Mouse (Mus musculus): ENCODE measurements around the gene Prom2. TPM values are rescaled to one million over a fixed set of nuclear protein-coding genes. Genes with fewer than 3 reads are reported as not detected.

Prom2 gene
- polyA plus RNA-seq, 1 experiment = 0.09 TPM

DNA sequence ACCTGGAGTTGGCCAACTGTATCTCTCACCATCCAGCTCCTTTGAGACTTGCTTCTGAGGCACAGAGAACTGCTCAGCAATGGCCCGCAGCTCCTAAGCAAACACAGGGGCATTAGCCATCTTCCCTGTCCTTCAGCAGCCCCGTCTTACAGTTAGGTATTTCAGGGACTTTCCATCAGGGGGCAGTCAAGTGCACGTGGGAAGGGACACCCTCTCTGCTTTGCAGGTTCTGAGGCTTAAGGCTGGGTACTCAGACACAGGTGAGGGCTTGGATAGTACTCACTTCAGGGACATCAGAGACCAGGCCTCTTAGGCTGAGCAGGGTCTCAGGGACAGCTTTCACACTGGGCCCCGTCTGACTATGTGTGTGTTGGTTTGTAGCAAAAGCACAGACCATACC, 1.8 kb downstream of the Prom2 start:
- Histone ChIP-seq H3K36me3 (ENCODE audit: control insufficient read depth, insufficient read depth, low read length) (no peaks in the 10 kb centered on the region), H3K27ac (ENCODE audit: control insufficient read depth, insufficient read depth, low read depth, low read length) (no peak overlapping the region), H3K27me3 (ENCODE audit: control insufficient read depth, insufficient read depth, low read length) (no peaks in the 10 kb centered on the region), H3K4me3 (ENCODE audit: control insufficient read depth, low read depth, low read length) (no peak overlapping the region), H3K4me1 (ENCODE audit: control insufficient read depth, insufficient read depth, low read length) (peaks cover 8% of the 10 kb centered on the region)
- TF ChIP-seq POLR2A (IDR thresholded peaks at IDR 0.05; ENCODE audit: control insufficient read depth, low read depth, low read length) (no peak), CTCF (IDR thresholded peaks at IDR 0.05; ENCODE audit: control insufficient read depth, insufficient read depth, insufficient replicate concordance, low read depth, low read length) (peak; percentile 29; the same call in 1 of the 2 replicates)

DNA sequence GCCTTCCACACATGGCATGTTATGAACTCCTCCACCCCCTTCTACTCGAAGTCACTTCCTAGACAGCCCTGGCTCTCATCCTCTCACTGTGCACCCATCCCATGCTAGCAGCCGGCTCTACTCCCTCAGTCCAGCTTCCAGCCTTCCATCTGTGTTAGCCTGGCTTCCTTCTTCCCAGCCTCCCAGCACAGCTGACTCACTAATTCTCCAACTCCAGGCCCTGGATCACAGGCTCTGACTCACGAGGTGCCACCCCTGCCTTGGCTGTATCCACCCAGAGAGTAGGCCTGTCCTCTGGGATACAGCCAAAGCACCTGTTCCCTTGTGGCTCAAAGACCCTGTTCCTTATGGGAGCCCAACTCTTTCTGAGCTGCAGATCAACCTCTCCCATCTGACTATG, 3.7 kb downstream of the Prom2 start:
- no peaks in the 10 kb centered on the region for H3K36me3 ChIP-seq (ENCODE audit: control insufficient read depth, insufficient read depth, low read length)
- no peak overlapping the region for H3K27ac ChIP-seq (ENCODE audit: control insufficient read depth, insufficient read depth, low read depth, low read length)
- TF ChIP-seq POLR2A (IDR thresholded peaks at IDR 0.05; ENCODE audit: control insufficient read depth, low read depth, low read length) (no peak), CTCF (IDR thresholded peaks at IDR 0.05; ENCODE audit: control insufficient read depth, insufficient read depth, insufficient replicate concordance, low read depth, low read length) (no peak)
- no peaks in the 10 kb centered on the region for H3K27me3 ChIP-seq (ENCODE audit: control insufficient read depth, insufficient read depth, low read length)
- H3K4me1 ChIP-seq (ENCODE audit: control insufficient read depth, insufficient read depth, low read length) = peaks cover 8% of the 10 kb centered on the region
- H3K4me3 ChIP-seq (ENCODE audit: control insufficient read depth, low read depth, low read length) = no peak overlapping the region

DNA sequence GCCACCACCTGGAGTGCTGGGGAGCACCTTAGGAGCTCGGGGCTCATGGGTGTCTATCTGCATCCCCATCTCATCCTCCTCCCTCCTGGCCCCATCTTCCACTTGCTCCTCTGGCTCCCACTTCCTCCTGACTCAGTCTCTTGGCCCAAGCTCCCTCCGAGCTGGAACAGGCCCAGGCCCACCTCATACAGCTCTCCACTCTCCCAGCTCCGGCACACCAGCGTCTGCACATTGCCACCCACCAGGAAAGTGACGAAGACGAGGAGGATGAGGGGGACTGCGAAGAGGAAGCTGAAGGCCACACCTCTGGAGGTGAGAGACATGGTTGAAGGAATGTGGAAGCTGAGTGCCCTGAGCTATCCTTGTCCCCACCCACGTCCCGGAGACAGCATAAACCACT, 5.9 kb downstream of the Prom2 start:
- Histone ChIP-seq H3K36me3 (ENCODE audit: control insufficient read depth, insufficient read depth, low read length) (no peaks in the 10 kb centered on the region), H3K4me3 (ENCODE audit: control insufficient read depth, low read depth, low read length) (no peak overlapping the region), H3K27ac (ENCODE audit: control insufficient read depth, insufficient read depth, low read depth, low read length) (no peak overlapping the region), H3K27me3 (ENCODE audit: control insufficient read depth, insufficient read depth, low read length) (no peaks in the 10 kb centered on the region), H3K4me1 (ENCODE audit: control insufficient read depth, insufficient read depth, low read length) (no peaks in the 10 kb centered on the region)
- TF ChIP-seq CTCF (IDR thresholded peaks at IDR 0.05; ENCODE audit: control insufficient read depth, insufficient read depth, insufficient replicate concordance, low read depth, low read length) = no peak
- TF ChIP-seq POLR2A (IDR thresholded peaks at IDR 0.05; ENCODE audit: control insufficient read depth, low read depth, low read length) = no peak

DNA sequence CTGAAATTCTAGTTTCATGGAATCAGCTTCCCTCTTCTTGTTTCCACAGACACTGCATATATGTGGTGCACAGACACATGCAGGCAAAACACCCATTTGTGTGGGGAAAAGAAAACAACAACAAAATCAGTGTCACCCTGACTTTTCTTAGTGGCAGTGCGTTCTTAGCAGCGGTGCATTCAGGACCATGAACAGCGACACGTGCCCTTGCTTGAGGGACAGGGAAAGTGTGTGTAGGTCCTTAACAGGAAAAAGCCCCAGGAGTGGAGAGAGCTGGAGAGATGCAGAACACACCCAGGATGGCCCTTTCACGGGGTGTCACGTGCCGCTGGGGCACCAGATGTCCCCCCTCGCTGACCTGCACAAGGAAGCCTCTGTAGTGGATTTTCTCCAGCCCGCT, 8.9 kb downstream of the Prom2 start:
- H3K4me3 ChIP-seq (ENCODE audit: control insufficient read depth, low read depth, low read length) = no peak overlapping the region
- H3K27ac ChIP-seq (ENCODE audit: control insufficient read depth, insufficient read depth, low read depth, low read length) = no peak overlapping the region
- no peaks in the 10 kb centered on the region for H3K36me3 ChIP-seq (ENCODE audit: control insufficient read depth, insufficient read depth, low read length)
- H3K27me3 ChIP-seq (ENCODE audit: control insufficient read depth, insufficient read depth, low read length) = no peaks in the 10 kb centered on the region
- TF ChIP-seq POLR2A (IDR thresholded peaks at IDR 0.05; ENCODE audit: control insufficient read depth, low read depth, low read length) (no peak), CTCF (IDR thresholded peaks at IDR 0.05; ENCODE audit: control insufficient read depth, insufficient read depth, insufficient replicate concordance, low read depth, low read length) (no peak)
- H3K4me1 ChIP-seq (ENCODE audit: control insufficient read depth, insufficient read depth, low read length) = no peaks in the 10 kb centered on the region

DNA sequence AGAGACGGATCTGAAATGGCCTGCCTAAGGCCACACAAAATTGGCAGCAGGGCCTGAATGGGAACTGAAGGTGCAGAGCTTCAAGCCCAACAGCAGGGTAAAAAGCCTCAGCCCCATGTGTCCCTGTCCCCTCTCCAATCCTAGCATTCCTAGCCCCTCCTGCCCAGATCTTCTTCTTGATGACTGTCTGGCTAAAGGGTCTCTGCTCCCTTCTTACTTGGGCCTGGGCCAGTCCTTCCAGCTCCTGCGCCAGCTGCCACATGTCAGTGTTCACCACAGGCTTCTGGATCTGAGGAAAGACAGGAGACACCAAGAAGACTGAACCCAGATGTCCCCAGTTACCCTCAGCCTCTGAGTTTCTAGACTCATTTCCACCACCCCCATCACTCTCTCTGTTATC, 9.7 kb downstream of the Prom2 start:
- H3K27me3 ChIP-seq (ENCODE audit: control insufficient read depth, insufficient read depth, low read length) = no peaks in the 10 kb centered on the region
- H3K36me3 ChIP-seq (ENCODE audit: control insufficient read depth, insufficient read depth, low read length) = no peaks in the 10 kb centered on the region
- no peak for TF ChIP-seq CTCF (IDR thresholded peaks at IDR 0.05; ENCODE audit: control insufficient read depth, insufficient read depth, insufficient replicate concordance, low read depth, low read length)
- H3K27ac ChIP-seq (ENCODE audit: control insufficient read depth, insufficient read depth, low read depth, low read length) = no peak overlapping the region
- H3K4me3 ChIP-seq (ENCODE audit: control insufficient read depth, low read depth, low read length) = no peak overlapping the region
- no peaks in the 10 kb centered on the region for H3K4me1 ChIP-seq (ENCODE audit: control insufficient read depth, insufficient read depth, low read length)

DNA sequence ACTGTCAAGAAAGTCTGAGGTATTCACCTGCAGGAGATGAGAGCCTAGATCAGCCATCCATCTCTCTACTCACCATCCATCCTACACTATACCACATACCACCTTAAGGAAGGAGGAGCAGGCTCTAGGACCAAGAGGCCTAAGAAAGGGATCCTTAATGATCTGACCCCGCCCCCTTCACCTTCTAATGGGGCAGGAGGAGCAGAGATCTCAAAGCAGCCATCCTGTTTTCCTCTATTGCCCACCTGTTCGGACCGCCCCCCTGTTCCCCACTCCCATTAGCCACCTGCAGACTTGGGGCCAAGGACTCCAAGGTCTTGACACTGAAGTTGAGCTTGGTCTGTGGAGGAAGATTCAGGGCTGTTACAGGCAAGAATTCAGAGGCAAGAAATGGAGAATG, 10.8 kb downstream of the Prom2 start:
- Histone ChIP-seq H3K27me3 (ENCODE audit: control insufficient read depth, insufficient read depth, low read length) (no peaks in the 10 kb centered on the region), H3K27ac (ENCODE audit: control insufficient read depth, insufficient read depth, low read depth, low read length) (no peak overlapping the region), H3K36me3 (ENCODE audit: control insufficient read depth, insufficient read depth, low read length) (no peaks in the 10 kb centered on the region), H3K4me3 (ENCODE audit: control insufficient read depth, low read depth, low read length) (no peak overlapping the region), H3K4me1 (ENCODE audit: control insufficient read depth, insufficient read depth, low read length) (no peaks in the 10 kb centered on the region)
- TF ChIP-seq CTCF (IDR thresholded peaks at IDR 0.05; ENCODE audit: control insufficient read depth, insufficient read depth, insufficient replicate concordance, low read depth, low read length) (no peak), POLR2A (IDR thresholded peaks at IDR 0.05; ENCODE audit: control insufficient read depth, low read depth, low read length) (no peak)

DNA sequence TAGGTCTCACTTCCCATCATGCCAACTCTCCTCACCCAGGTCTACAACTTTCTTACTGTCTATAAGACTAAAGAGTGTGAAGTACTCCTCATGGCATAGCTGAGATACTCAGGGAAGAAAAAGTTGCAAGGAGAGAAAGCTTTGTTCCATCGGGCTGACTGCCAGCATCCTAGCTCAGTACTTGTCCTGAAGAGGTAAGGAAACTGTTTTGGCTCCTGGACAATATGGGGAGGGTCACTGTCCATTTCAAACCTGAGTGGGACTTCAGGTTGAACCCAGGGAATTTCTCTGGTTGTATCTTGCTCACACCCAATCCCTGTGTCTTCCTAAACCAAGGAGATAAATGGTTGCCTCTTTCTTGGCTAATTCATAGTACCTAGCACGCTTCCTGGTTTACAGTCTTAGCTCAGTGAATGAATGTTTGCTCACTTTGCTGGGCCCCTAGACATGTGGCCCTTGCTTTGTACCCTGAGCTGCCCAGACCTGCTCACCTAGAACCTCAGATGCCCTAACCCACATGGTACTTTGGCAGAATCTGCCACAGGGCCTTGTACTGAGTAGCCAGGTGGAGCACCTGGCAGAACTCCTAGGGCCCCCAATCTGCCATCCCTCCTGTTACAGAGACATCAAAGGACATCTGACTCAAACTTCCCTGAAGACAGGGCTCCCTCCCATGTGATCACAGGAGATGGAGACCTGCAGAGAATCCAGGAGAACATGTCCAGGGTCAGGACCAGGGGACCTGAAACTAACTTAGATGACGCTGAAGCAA, 16.1 kb downstream of the Prom2 start:
- Histone ChIP-seq H3K27me3 (ENCODE audit: control insufficient read depth, insufficient read depth, low read length) (no peaks in the 10 kb centered on the region), H3K4me1 (ENCODE audit: control insufficient read depth, insufficient read depth, low read length) (peaks cover 15% of the 10 kb centered on the region), H3K4me3 (ENCODE audit: control insufficient read depth, low read depth, low read length) (no peak overlapping the region), H3K36me3 (ENCODE audit: control insufficient read depth, insufficient read depth, low read length) (no peaks in the 10 kb centered on the region), H3K27ac (ENCODE audit: control insufficient read depth, insufficient read depth, low read depth, low read length) (no peak overlapping the region)
- no peak for TF ChIP-seq CTCF (IDR thresholded peaks at IDR 0.05; ENCODE audit: control insufficient read depth, insufficient read depth, insufficient replicate concordance, low read depth, low read length)
- TF ChIP-seq POLR2A (IDR thresholded peaks at IDR 0.05; ENCODE audit: control insufficient read depth, low read depth, low read length) = no peak

Data from testis, adult 2 months (tissue).